Mouse (Mus musculus): ENCODE measurements around the gene Maz. TPM values are rescaled to one million over a fixed set of nuclear protein-coding genes. Genes with fewer than 3 reads are reported as not detected.

Gene Maz
- total RNA-seq, 2 experiments from 2014 or later, result 272 to 282 TPM

GRCm38 (mm10) chr7:127009307-127010085 lies 17.3 kb downstream of the Maz start:
- no peak for DNase-seq (ENCODE audit: extremely low spot score in 1 of 2, low spot score in 1 of 2)

- peak; percentile 64 to 67 for DNase-seq (ENCODE audit: extremely low spot score in 1 of 2, low spot score in 1 of 2)
Observed at GRCm38 (mm10) chr7:127008239-127009019, 18.4 kb downstream of the Maz start.

- DNase-seq (ENCODE audit: extremely low spot score in 1 of 2, low spot score in 1 of 2), result no peak
Observed at GRCm38 (mm10) chr7:127007313-127008024, 19.4 kb downstream of the Maz start.

DNA sequence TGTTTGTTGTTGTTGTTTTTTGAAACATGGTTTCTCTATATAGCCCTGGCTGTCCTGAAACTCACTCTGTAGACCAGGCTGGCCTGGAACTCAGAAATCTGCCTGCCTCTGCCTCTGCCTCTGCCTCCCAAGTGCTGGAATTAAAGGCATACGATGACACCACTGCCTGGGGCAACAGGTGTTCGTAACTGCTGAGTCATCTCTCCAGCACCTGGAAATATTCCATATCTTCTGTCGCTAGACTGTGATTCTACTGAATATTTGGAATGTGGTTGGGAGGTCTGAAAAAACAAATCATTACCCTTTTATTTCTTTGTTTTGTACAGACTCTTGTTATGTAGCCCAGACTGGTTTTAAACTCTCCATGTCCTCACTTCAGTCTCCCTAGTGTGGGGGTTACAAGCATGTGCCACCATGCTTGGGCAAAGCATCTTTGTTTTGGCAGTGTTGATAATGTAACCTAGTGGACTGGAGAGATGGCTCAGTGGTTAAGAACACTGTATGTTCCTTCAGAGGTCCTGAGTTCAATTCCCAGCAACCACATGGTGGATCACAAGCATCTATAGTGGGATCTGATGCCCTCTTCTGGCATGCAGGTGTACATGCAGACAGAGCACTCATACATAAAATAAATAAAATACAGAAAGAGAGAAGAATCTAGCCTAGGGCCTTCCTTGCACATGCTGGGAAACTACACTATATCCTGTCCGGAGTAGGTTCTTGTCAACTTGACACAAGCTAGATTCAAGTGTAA lies 22.5 kb downstream of the Maz start:
- DNase-seq (ENCODE audit: extremely low spot score in 1 of 2, low spot score in 1 of 2), result no peak

DNA sequence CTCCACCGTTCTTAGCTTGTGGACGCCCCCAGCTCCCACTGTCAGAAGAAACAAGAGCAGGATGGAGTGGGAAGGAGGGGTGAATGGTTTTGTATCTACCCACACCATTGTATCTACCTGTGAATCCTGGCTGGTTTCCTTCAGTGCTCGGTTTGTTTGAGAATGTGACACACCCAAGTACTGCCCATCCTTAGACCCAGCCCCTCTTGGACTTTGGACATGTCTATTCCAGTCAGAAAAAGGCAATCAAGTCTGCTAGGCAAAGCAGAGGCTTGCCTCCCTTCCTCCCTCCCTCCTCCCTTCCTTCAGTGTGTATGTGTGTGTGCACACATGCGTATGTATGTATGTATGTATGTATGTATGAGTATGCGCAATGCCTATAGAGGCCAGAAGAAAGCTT lies 23.2 kb downstream of the Maz start:
- no peak for DNase-seq (ENCODE audit: extremely low spot score in 1 of 2, low spot score in 1 of 2)

- no peak for DNase-seq (ENCODE audit: extremely low spot score in 1 of 2, low spot score in 1 of 2)
Observed at GRCm38 (mm10) chr7:126999568-126999967, 27.3 kb downstream of the Maz start.

DNA sequence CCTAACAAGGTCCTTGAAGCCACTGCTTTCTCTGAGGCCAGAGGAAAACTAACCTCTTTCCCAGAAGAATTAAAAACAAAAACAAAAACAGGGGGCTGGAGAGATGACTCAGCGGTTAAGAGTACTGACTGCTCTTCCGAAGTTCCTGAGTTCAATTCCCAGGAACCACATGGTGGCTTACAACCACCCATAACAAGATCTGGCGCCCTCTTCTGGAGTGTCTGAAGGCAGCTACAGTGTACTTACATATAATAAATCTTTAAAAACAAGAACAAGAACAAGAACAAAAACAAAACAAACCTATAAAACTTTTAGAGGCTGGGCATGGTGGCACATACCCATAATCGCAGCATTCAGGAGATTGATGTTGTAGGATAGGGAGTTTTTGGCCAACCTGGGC lies 30.4 kb downstream of the Maz start:
- no peak for DNase-seq (ENCODE audit: extremely low spot score in 1 of 2, low spot score in 1 of 2)

GRCm38 (mm10) chr7:126988816-126989215 lies 38.0 kb downstream of the Maz start:
- no peak for DNase-seq (ENCODE audit: extremely low spot score in 1 of 2, low spot score in 1 of 2)

GRCm38 (mm10) chr7:126986319-126986718 lies 40.5 kb downstream of the Maz start:
- DNase-seq (ENCODE audit: extremely low spot score in 1 of 2, low spot score in 1 of 2), result no peak

GRCm38 (mm10) chr7:126984667-126985444 lies 42.0 kb downstream of the Maz start:
- no peak for DNase-seq (ENCODE audit: extremely low spot score in 1 of 2, low spot score in 1 of 2)

- DNase-seq (ENCODE audit: extremely low spot score in 1 of 2, low spot score in 1 of 2), result no peak
Observed at GRCm38 (mm10) chr7:126983113-126983512, 43.7 kb downstream of the Maz start.

GRCm38 (mm10) chr7:126982054-126982453 lies 44.8 kb downstream of the Maz start:
- no peak for DNase-seq (ENCODE audit: extremely low spot score in 1 of 2, low spot score in 1 of 2)

- no peak for DNase-seq (ENCODE audit: extremely low spot score in 1 of 2, low spot score in 1 of 2)
Observed at GRCm38 (mm10) chr7:126981601-126982000, 45.2 kb downstream of the Maz start.

DNA sequence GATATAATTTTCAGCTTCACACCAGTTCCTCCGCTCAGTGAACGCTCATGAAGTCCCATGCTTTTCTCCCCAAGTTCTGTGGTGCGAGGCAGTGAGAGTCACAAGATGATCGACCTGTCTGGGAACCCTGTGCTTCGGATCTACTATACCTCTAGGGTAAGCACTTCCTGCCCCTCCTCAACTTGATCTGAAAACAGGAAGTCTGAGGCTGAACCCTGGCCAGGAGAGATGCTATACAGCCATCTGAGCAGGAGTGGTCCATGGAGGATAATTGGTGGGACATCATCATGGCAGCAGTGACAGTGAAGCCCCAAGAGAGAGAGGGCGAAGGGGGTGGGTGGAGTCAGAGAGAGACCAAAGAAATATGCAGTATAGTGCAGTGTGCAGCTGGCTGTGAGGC lies 48.0 kb downstream of the Maz start:
- DNase-seq (ENCODE audit: extremely low spot score in 1 of 2, low spot score in 1 of 2), result no peak

DNA sequence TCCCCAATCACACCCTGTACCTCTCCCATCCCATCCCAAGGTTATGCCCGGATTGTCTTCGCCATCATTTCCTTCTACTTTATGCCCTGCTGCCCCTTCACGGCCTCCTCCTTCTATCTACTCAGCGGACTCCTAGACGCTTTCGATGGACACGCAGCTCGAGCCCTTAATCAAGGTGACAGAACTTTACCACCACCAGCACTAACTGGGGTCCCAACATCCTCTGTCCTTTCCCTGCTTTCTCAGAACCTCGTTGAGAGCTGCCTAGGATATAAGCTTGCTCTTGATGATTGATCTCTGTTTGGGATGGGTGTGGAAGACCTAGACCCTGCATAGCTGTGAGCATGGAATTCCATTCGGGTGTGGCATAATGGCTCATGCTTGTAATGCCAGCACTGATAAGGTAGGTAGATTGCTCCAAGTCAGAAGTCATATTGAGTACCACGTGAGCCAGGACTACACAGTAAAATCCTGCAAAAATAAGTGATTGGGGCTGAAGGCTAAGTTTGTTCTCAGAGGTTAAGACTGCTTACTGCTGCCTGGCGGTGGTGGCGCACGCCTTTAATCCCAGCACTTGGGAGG lies 49.9 kb downstream of the Maz start:
- DNase-seq (ENCODE audit: extremely low spot score in 1 of 2, low spot score in 1 of 2), result no peak

- DNase-seq (ENCODE audit: extremely low spot score in 1 of 2, low spot score in 1 of 2), result peak; percentile 95 to 100
Observed at GRCm38 (mm10) chr7:126975950-126976866, 50.6 kb downstream of the Maz start, which contains the start of gene Cdiptos. Cdiptos (minus strand) TSS chr7:126976098.

GRCm38 (mm10) chr7:126975893-126975949 lies 51.1 kb downstream of the Maz start, which contains the start of gene Cdipt:
Cdipt (plus strand) TSS chr7:126975914.
- DNase-seq (ENCODE audit: extremely low spot score in 1 of 2, low spot score in 1 of 2), result no peak

- DNase-seq (ENCODE audit: extremely low spot score in 1 of 2, low spot score in 1 of 2), result no peak
Observed at GRCm38 (mm10) chr7:126975493-126975892, 51.3 kb downstream of the Maz start.
